Mouse (Mus musculus) adrenal gland, postnatal 36 days (tissue): ENCODE results near the gene Frem3. TPM values are rescaled to one million over a fixed set of nuclear protein-coding genes. Genes with fewer than 3 reads are reported as not detected.

ENCODE experiments used
- DNase-seq, 2 experiments: peaks; one replicate each; pipeline ENCODE4 v3.0.0; 2021; ENCODE audit warnings: mixed read lengths in 1 of 2
- long read RNA-seq, 2 experiments: library from polyadenylated mRNA; stranded (forward); transcript quantifications; one replicate each; pipeline ENCODE4 v2.0.0; 2021; ENCODE audit warnings: borderline sequencing depth in 2 of 2
- total RNA-seq, 2 experiments: library from RNA; stranded (reverse); gene quantifications; 2 replicates each; pipeline ENCODE4 v1.2.3; 2021

The Frem3 gene
- not detected for total RNA-seq
- long read RNA-seq, experiment 1: 0 reads
- long read RNA-seq, experiment 2: 0 reads

DNA sequence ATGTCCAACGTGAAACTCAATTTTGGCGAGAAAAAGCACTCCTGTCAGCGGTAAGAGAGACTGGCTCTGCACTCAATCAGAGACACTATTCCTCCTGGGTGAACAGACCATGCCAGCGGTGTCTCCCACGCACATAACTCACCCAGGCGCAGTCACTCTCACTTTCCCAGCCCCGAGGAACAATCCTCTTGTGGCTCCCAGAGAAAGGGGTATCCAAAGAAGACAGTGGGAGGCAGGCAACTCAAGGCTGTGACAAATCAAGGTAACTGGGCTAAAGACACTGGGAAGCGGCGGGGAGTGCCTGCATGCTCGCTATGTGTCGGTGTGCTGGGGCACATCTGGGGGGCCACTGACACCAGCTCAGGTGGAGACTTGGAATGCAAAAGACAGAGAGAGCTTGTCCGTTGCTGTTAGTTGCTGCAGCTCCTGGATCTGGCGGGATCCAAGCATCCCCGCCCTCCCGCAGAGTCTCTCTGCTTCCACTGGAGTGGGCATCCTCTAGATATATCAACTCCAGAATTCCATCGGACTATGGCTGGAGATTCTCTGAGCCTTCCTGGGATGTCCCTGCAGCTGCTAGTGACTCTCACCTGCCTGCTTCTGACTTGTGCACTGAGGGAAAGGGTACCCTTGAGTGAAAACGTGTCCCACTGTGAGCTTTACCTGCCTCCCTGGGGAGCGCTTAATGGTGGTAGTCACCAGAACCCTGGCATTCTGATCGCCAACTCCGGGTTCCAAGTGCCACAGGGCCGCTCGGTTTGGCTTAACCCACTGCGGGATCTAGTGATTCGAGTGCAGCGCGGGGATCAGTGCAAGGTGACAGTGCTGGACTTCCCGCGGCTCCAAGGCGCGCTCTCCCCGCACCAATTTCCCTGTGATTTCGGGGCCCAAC, at the start of gene Frem3:
Gene Frem3 (plus strand): TSS at position 532 of the 892 bp plus-strand sequence.
- no peak for DNase-seq

DNA sequence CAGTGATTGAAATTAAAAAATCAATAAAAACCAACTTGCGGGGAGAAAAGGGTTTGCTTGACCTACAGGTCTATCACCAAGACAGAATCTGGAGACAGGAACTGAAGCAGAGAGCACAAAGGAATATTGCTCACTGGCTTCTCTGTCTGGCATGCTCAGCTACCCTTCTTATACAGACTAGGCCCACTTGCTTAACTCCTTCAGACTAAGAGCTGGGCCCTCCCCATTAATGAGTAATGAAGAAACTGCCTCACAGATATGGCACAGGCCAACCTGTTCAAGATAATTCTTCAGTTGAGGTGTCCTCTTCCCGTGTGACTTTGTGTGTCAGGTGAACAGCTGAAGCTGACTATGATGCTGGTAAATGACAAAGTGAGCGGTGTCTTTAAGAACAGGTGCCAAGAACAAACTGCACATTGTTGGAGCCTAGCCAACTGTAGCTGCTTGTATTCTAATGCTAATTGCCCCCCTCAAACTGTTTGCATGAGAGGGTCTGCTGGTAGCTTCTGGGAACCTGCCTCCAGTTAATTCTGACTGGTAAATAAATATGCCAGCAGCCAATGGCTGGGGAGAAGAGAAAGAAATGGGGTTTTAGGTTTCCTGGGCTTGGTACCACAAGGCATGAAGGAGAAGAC, 46.6 kb upstream of the Frem3 start:
- DNase-seq: no peak

DNA sequence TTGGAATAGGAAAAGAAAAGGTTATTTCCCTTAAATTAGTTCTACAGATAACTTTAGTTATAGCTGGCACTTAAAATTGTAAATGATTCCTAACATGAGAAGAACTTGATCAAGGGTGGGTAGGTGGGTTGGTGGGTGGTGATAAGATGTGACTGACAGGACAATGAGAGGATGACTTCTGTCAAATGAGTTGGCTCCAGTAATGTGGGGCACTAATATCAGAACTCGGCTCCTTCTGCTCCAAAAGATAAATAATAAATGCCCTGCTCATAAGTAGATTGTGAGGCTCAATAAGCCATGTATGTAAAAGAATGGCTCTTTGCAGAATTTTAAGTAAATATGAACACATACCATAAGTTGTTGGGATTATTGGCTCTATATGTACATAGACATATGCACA, 43.4 kb upstream of the Frem3 start:
- DNase-seq: no peak

DNA sequence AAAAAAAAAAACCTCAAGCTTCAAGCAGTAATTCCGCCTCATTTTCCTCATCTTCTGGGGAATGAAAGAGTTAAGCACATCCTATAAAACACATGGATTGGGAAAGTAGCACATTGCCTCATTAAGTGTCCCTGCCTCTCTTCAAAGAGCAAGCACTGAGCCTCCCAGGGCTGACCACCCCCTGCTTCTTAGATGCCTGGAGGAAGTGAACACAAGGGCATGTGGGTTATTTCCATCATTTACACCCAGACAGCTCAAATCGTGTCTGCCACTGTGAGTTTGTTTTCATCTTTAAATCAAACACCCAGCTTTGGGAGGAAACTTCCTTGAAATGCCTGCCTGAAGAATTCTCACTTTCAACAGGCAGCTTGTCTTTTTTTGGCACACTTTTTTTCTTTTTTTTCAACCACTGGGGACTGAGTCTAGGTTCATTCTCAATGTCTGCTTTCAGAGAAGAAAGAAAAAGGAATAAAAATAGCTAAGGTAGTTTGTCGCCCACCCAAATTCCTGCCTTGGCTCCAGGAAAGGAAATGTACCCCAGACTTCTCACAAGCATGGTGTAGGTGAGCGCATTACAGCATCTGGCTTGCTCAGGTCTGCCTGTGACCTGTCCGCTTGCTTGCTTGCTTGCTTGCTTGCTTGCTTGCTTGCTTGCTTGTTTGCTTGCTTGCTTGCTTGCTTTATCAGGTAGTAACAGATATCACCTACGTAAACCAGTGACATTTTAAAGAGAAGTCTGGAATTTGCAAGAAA, 42.5 kb upstream of the Frem3 start:
- DNase-seq: no peak

DNA sequence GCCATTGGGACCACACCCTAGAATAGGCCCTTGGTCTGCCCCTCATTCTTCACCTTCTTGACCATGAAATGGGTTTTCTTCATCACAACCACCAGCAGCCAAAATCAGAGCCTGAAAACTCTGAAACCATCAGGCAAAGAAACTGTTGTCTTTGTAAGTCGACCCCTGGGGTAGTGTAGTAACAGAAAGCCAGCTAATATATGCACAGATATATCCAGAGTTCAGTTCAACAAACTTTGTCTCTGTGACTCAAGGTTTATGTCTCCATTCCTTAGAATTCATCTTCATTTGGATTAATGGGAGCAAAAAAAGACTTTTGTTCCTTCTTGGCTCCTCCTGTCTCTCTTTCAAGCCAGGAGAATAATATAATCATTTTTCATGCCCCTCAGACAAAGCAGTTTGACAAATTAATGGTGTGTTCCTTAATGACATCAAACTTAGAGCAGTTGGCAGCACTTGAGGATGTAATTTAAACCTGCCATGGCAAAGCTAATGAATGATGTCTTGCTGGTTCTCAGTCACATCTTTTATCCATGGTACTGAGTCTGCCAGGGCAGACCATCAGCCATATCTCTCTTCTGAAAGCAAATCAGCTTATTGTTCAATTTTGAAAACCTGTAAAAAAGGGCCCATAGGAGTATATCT, 38.3 kb upstream of the Frem3 start:
- no peak for DNase-seq

DNA sequence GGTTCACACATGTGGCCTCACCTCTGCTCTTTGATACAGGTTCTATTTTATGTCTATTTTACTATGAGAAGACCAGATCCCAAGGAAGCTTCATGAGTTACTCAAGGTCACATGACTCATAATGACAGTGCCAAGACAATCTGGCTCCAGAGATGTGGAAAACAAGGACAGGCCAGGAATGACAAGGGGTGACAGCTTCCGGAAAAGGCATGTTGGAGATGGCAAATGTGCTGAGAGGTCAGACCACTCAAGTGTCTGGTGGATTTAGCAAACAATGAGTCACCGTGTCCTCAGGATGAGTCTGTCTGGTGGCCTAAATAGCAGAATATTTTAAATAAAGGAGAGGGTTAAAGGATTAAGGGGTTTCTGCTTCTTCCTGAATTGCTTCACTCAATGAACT, 33.8 kb upstream of the Frem3 start:
- peak; percentile 35 to 49 for DNase-seq

DNA sequence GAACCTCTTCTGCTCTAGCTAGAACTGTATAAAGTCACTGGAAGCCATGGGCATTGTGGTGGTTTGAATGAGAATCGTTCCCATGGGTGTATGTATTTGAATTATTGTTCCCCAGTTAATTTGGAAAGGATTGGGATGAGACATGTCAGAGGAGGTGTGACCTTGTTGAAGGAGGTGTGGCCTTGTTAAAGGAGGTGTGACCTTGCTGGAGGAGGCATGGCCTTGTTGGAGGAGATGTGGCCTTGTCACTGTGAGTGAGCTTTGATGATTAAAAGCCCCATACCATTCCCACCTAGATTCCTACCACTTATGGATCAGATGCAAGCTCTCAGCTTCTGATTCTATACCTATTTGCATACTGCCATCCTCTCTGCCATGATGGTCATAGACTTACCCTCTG, 31.8 kb upstream of the Frem3 start:
- DNase-seq: no peak

DNA sequence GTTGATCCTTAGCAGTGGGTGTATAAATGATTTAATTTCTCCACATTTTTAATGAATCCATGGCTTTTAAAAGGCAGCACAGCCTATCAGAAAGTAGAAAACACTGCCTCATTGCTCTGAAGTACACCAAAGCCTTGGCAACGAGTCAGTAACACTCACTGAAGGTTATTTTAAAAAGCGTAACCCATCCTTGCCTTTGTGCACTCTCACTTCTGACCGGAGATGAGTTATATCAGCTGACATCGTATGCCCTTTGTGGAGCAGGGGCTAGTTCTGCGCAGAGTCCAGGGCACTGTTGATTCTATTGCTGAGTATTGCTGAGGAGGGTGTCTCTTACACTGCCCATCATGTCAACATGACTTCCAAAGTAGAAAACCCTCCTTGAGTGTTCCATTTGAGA, 18.3 kb upstream of the Frem3 start:
- DNase-seq: peak; percentile 6 to 34

DNA sequence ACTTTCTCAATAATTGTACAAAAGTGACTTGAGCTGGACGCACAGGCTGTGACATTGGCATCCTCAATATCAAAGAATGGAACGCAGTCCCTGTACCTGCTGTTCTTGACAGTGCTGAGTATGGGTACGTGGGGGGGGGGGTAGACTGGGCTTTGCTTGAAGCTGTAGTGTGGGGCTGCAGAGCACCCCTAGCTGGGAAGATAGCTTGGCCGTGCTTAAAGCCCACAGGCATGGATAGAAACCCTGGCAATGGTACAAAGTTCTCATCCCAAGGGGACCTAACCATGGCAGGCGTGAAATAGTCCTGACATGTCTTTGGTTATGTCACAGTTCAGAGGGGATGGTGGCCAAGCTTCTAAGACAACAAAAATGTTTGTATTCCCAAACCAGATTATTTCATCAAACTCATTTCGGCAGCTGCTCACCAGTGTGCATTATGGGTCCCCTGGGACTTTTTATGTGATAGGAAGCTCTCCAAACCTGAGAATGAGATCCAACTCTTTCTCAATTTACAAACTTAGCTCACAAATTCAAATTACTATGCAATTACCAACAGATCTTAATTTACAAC, 10.2 kb upstream of the Frem3 start:
- no peak for DNase-seq

DNA sequence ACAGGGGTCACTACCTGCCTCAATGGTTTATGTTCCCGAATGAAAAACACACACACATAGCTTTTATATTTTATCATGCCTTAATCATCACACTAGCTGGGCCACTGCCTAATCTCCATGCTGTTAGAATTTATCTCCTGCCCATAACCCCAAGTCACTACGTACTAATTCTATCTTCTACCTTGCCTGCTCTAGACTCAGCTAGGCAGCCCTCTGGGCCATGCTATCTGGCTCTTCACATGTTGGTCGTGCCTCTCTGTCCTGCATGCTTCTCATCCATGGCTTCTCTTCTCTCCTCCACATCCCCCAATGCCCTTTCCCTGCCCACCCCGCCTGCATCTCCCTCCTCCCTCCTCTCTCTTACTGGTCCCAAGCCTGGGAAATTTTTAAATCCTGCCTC, 9.0 kb upstream of the Frem3 start:
- no peak for DNase-seq

DNA sequence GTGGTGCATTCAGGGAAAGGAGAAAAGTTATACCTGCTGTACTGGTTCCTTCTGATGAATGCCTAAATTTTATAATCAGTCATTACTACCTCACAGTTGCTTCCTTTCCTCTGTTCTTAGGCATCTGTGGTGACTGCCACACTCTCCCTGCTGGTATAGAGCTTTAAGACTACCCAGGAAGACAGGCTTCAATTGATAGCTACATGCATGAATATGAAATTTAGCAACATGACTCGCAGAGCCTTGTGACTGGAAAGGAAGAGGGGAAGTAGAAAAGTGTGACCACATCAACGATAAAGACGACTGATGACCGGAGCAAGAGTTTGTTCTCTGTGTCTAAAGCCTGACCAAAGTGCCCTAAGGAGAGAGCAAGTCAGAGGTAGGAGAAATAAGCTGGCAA, 3.8 kb upstream of the Frem3 start:
- no peak for DNase-seq

DNA sequence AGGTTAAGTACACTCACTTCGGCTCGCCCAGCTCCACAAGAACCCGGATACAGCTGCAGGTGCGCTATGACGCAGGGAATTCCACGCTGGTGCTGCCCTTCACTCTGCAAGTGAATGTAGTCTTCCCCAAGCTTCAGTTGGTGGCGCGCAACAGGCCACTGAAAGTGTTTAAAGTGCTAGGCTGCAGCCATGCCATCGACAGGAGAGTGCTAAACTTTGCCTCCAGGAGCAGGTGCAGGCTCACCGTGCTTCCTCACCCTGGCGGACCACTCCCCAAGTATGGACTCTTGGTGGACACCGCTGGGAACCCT, 516 bp downstream of the Frem3 start:
- no peak for DNase-seq

DNA sequence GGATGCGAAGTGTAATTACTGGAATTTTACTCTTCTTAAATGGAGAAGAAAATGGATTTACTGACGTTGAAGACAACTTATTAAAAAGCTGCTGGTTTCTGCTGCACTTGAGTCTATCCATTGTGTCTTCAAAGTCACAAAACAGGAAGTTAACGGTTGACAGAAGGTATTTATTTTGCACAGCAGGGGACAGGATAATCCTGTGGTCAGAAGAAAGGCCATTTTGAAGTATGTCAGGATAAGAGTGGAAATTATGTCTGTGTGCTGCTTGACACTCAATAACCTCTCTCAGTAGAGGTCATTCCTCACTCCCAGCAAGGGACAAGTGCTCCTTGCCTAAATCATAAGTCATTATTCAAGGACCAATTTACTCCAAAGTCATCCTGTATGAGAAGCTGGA, 8.9 kb downstream of the Frem3 start:
- DNase-seq: no peak

DNA sequence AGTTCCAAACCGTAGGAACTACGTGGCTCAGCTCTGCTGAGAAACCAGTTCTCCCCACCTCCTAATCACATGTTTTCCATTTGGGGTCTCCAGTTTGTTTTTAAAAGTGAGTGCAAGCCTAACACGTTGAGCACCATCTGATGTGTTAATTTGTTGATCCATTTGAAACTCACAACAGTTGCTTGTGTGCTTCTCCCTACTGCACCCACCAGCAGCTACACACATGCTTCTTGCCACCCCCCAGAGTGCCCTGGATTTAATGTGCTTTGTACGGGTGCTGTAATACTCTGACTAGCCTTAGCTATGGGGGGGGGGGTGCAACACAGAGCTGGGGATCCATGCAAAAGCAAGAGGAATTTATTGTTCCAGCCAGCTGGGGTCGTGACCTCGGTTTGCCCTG, 36.5 kb downstream of the Frem3 start:
- no peak for DNase-seq

DNA sequence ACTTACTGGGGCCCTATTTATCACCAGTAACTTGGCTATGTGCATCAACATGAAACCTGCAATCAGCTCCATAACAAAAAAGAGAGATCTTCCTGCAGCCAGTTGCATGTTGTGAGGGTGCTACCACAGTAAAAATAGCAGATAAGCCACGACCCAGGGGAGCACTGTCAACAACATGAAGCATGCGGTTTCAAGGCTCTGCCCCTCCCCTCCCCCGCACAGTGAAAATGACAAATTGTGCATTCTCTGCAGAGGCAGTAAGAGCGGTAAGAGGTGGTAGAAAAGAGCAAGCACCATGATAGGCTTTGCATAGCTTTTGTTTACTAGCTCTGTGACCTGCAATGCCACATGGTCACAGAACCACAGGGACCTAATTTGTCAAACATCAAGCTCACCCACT, 46.8 kb downstream of the Frem3 start:
- peak; percentile 19 to 24 for DNase-seq

DNA sequence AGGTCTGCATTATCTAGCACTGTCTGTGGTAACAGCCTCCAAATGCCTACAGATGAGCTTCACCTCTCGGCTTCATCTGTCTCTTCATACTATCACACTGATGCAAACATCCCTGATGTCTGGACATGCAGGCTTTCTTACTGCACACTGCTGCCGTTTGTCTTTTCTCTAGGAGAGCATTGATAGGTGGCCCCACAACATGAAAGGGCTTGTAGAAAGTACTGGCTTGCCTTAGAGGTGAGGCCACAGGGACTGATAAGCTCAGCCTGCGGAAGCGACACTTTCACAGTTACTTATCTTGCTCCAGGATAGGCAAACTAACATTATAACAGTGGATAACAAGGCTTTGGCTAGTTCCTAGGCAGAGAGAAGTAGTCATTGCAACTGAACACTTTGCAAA, 50.2 kb downstream of the Frem3 start:
- DNase-seq: peak in 1 of 2 experiments; percentile 2

DNA sequence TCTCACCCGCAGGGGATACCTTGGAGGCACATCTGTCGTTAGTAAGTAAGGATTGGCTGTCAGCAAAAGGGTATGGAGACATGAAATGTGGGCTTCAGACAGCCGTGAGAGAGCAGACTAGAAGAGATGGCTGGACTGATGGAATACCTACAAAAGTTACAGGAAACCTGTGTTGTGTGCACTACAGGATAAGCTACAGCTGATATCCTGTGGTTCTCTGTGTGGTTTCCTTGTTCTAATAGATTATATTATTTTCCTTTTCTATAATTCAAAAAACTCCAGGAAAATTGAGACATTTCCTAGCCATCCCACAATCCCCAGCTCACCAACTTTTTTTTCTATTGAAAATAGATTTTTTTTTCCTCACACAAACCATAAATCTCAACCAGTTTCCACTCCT, 52.6 kb downstream of the Frem3 start:
- DNase-seq: no peak

DNA sequence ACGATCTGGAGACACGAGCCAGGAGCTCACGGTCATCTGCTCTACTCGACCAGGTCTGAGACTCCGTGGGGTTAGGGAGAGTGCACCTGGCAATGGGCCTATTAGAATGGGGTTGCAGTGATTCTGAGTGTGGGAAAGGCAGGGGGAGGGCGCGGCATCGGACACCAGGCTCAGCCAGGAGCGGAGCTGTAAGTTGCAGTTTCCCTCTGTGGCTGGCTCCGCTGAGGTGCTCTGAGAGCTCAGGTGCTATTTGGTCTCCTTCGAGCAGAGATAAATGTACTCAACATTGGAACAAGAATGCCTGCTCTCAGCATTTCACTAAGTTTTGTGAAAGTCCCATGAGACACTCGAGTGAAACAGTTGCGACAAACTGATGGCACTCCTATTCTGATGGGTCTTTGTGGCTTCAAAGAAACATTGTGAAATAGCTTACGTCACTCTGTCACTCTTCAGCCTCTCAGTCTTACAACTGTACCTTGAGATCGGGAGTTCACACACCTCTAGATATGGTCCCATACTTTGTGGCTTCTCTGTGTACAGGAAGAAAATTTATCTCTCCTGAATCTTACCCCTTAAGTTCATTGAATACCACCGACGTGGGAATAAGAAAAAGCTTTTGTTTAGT, 58.5 kb downstream of the Frem3 start:
- no peak for DNase-seq

DNA sequence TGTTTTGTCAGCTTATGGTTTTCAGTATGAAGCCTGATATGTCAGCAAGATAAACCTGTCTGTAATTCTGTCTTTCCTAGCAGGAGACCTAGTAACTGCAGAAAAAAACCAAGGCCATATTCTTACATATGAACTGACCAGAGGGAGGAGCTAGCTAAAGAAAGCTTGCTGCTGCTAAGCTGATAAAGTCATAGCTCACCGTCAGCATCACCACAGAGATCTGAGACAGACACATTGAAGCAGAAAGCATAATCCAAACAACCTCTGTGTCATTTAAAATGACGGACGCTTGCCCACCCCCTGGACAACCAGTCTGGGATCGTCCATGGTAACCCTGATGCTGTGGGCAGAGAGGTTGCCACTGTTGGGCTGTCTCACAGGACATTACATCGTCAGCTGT, 71.7 kb downstream of the Frem3 start:
- no peak for DNase-seq

DNA sequence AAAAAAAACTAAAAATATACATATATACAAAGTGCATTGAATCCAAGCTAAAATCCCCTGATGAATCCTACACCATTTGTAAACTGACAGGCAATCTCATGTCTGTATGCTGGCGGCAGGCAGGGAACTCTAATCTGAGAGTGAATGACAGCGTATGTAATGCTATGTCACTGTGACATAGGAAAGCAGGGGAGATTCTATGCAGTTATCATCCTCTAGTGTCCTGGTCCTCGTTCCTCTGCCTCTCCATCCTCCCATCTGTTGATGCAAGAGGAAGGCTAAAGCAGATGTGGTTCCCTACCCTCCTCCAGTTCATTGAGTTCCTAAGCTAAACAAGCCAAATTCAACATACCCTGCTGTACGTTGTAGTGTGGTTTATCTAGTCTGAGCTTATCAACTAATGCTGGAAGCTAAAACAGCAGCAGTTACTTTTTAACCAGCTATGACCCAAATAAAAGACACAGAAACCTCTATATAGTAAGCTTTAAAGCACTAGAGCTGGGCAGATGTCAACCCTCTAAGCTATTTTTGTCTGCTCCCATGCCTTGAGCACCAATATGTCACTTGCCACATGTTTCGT, 73.0 kb downstream of the Frem3 start:
- no peak for DNase-seq

DNA sequence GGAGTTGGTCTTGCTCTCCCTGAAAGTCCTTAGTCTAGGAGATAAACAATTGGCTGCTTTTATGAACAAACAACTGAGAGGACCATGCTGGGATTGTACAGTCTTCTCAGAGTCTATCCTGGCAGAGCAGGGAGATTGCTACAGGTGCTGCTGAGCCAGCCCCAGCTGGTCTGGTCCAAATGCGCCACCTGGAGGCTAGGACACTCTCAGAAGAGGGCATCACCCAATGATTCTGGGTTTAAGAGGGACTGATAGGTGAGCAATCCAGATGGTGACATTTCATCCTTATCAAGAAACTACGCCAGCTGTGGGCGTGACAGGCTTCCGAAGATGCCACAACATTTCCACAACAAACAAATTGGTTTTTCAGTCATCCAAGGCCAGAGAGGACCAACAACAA, 77.3 kb downstream of the Frem3 start:
- peak; percentile 82 to 84 for DNase-seq
